Mouse (Mus musculus) CH12F3 (cell line): ENCODE data around the gene Osbpl11.
"Not testable (repeated sequence)": the region's sequence is repeated elsewhere in the genome, so short reads cannot be mapped to it uniquely, and the experiment has no call there.

Experiments used
- in situ Hi-C: fragments of 300-500 bp; cut with MboI; formaldehyde crosslinking; loops from 2 replicates; pipeline ENCODE4 v1.14.3; 2020; ENCODE audit warnings: low sequenced_read_pairs

The Osbpl11 gene

GRCm38 (mm10) chr16:33174695-33175094, 10.2 kb upstream of the Osbpl11 start:
- in situ Hi-C loops: loop anchor here (25.0 kb wide), 1 partner anchor 362 kb away; the partner anchor contains the start of gene Smbd1

GRCm38 (mm10) chr16:33176831-33177230, 8.0 kb upstream of the Osbpl11 start:
- in situ Hi-C loops: not testable (repeated sequence)

- in situ Hi-C loops: no loop called here
Observed at GRCm38 (mm10) chr16:33177722-33178121, 7.1 kb upstream of the Osbpl11 start.

GRCm38 (mm10) chr16:33178278-33179074, 6.4 kb upstream of the Osbpl11 start:
- in situ Hi-C loops: no loop called here

- in situ Hi-C loops: not testable (repeated sequence)
Observed at GRCm38 (mm10) chr16:33179222-33179621, 5.6 kb upstream of the Osbpl11 start.

- in situ Hi-C loops: no loop called here
Observed at GRCm38 (mm10) chr16:33179911-33180310, 5.0 kb upstream of the Osbpl11 start.

- in situ Hi-C loops: no loop called here
Observed at GRCm38 (mm10) chr16:33180793-33181192, 4.1 kb upstream of the Osbpl11 start.

GRCm38 (mm10) chr16:33185261-33186046, 583 bp downstream of the Osbpl11 start:
- in situ Hi-C loops: no loop called here

GRCm38 (mm10) chr16:33186134-33186533, 1.3 kb downstream of the Osbpl11 start:
- in situ Hi-C loops: no loop called here

- in situ Hi-C loops: no loop called here
Observed at GRCm38 (mm10) chr16:33188076-33188475, 3.2 kb downstream of the Osbpl11 start.

GRCm38 (mm10) chr16:33191671-33192091, 6.8 kb downstream of the Osbpl11 start:
- in situ Hi-C loops: no loop called here

GRCm38 (mm10) chr16:33192280-33192679, 7.4 kb downstream of the Osbpl11 start:
- in situ Hi-C loops: no loop called here

GRCm38 (mm10) chr16:33193649-33194048, 8.8 kb downstream of the Osbpl11 start:
- in situ Hi-C loops: no loop called here

GRCm38 (mm10) chr16:33195686-33196313, 10.9 kb downstream of the Osbpl11 start:
- in situ Hi-C loops: no loop called here

- in situ Hi-C loops: no loop called here
Observed at GRCm38 (mm10) chr16:33196578-33196977, 11.7 kb downstream of the Osbpl11 start.

GRCm38 (mm10) chr16:33200589-33200988, 15.7 kb downstream of the Osbpl11 start:
- in situ Hi-C loops: no loop called here

- in situ Hi-C loops: no loop called here
Observed at GRCm38 (mm10) chr16:33210812-33211211, 25.9 kb downstream of the Osbpl11 start.

- in situ Hi-C loops: no loop called here
Observed at GRCm38 (mm10) chr16:33216313-33217003, 31.6 kb downstream of the Osbpl11 start.

GRCm38 (mm10) chr16:33217553-33218085, 32.7 kb downstream of the Osbpl11 start:
- in situ Hi-C loops: not testable (repeated sequence)

GRCm38 (mm10) chr16:33222482-33222881, 37.6 kb downstream of the Osbpl11 start:
- in situ Hi-C loops: no loop called here

GRCm38 (mm10) chr16:33224381-33224780, 39.5 kb downstream of the Osbpl11 start:
- in situ Hi-C loops: no loop called here
